Mouse (Mus musculus): Measurements from ENCODE around the gene AI413582.

The AI413582 gene

GRCm38 (mm10) chr17:27513916-27514762 lies 51.4 kb downstream of the AI413582 start:
- no peak for DNase-seq

Measured in cerebellum, adult 11-12 months (tissue).